Mouse (Mus musculus) gastrocnemius, adult 18-20 months (tissue): Measurements from ENCODE around the gene Bcl9. TPM values are rescaled to one million over a fixed set of nuclear protein-coding genes. Genes with fewer than 3 reads are reported as not detected.

Experiments used
- DNase-seq: peaks from one replicate; pipeline ENCODE4 v3.0.0; 2021; ENCODE audit warnings: low spot score
- long read RNA-seq, 2 experiments: library from polyadenylated mRNA; stranded (forward); transcript quantifications; one replicate each; pipeline ENCODE4 v2.0.0; 2021
- total RNA-seq, 2 experiments: library from RNA; stranded (reverse); gene quantifications; 2 replicates each; pipeline ENCODE4 v1.2.3; 2021

Gene Bcl9
- total RNA-seq, result 1 to 10 TPM; 2.4 to 2.5 TPM
- long read RNA-seq, experiment 1, partial matches to known transcripts, result 0 of 1 reads
- long read RNA-seq, experiment 1, other reads (novel, unspliced or antisense), result 1 of 1 reads
- long read RNA-seq, experiment 2, partial matches to known transcripts, result 1 of 1 reads
- long read RNA-seq, experiment 2, other reads (novel, unspliced or antisense), result 0 of 1 reads

DNA sequence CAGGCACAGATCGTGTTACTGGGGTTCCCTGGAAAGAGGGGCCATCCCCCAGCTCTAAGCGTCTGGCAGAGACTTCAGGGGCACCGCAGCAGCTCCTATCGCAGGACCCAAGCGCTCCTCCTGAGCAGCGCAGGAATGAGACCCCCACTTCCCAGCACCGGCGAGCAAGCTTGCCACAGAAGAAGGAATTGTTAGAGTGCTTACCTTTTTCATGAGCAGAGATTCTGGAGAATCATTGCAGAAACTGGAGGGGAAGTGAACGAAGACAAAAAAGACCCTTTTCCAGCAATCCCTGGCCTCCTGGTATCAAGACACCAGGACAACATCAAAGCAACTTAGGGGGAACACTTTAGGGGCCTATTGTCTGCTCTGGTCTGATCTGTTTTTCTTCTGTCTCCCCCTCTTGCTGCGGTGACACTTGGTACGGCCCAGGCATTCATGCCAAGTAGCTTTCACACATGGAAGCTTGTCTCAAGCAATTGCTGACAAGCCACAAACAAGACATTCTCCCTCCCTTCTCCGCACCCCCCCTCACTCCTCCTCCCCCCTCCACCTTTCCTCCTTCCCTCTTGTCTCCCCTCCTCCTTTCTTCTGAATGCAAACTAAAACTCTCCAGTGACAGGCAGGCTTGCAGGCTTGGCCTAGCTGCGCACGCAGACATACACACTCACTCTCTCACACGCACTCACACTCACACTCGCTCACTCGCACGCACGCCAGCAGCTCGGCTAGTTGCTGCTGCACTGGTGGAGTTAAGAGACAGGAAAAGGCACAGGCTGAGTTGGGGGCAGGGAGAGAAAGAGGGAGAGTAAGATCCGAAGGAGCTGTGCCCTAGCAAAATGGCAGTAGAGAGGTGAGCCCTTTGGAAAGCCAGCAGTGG, at the start of gene Bcl9:
Bcl9 (minus strand) TSS at position 365 of the 880 bp plus-strand sequence.
- DNase-seq, result peak; percentile 78

DNA sequence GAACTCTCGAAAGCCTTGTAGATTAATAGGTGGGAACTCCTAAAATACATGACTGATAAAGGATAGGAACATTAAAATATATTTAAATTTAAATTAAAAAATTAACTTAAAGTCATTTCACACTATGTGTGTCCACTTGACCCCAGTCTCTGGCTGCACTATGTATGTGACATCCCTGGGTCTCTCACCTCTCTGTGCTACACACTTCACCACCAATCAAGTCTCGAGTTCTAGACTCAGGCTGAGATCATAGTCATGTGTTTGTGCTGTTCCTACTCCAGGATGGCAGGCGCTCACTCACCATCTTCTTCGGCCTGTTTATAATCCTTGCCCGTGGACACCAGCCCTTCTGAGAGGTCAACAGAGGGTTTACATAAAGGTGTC, 41.5 kb upstream of the Bcl9 start:
- no peak for DNase-seq

DNA sequence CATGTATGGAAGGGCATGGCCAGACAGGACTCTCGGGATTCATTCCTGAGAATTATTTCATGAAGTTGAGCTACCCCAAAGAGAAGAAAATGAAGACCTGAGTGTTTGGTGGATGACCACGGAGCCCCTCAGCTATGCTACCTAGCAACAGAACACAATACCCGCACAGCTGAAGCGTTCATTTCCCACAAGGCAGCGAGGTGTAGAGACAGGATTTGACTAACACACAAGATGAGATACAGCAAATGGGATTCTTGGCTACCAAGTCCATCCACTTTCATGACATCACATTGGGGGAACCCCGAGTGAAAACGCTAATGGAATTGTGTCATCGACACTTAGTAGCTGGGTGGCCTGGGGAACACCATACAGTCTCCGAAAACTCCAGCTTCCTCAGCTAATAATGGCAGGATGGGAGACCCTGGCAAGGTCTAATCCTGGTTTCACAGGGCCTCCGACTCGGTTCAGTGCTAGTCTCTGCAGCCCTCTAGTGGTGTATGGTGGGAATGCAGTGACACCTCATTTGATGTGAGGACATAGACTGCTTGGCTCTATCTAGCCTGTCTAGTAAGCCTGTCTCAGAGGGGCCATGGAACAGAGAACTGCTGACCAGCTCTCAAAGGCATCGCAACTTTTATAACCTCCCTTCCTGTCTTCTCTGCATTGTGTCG, 40.9 kb upstream of the Bcl9 start:
- peak; percentile 88 for DNase-seq

DNA sequence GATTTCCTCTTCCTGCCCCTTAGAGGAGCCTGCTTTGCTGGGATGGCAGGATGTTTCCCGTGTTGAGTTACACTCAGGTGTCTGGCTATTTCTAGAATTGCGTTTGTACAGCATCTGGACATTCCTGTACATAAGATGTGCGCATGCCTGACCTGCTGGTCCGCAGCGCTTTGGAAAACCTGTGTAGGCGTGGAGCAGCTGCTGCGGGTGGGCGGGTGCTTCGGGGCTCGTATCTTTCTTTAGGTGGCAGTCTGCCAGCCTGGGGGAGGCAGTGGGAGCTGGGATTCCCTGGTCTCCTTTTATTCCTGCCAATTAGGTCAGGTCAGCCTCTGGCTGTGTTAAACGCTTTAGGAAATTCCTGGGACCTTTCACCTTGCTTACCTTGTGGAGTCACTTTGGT, 39.6 kb upstream of the Bcl9 start:
- no peak for DNase-seq

DNA sequence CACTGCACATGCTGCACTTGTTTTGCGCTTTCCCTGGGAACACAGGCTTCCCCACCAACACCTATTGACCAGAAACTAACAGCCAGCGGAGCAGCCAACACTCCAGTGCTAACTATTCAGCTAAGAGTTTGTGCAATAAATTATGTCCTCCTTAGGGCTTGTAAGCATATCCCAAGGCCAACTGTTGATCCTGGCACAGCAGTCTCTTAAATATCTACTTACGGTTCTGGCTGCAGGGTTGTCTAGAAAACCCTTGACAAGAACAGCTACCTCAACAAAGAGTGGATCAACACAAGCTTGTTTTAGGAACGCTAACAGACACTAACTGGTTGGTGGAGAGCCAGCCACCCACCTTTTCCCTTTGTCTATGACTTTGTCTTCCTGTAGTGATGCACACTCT, 38.6 kb upstream of the Bcl9 start:
- peak; percentile 8 for DNase-seq

DNA sequence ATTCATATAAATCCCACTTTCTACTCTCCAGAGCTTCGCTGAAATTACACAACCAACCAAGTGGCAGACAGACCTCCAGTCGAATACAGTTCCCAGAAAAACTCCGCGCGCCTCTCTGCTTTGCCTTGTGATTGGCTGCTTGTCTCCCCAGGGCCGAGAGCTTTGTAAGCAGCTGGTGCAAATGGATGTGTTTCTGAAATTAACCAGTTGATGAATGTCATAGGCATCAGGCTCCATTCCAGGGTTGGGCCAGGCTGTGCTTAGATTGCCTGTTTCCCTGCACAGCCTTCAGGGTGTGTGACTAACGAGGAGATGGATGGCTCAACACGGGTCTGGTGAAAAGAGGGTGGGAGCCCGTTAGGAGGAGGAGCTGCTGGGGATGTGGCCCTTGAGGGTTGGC, 36.9 kb upstream of the Bcl9 start:
- DNase-seq, result no peak

DNA sequence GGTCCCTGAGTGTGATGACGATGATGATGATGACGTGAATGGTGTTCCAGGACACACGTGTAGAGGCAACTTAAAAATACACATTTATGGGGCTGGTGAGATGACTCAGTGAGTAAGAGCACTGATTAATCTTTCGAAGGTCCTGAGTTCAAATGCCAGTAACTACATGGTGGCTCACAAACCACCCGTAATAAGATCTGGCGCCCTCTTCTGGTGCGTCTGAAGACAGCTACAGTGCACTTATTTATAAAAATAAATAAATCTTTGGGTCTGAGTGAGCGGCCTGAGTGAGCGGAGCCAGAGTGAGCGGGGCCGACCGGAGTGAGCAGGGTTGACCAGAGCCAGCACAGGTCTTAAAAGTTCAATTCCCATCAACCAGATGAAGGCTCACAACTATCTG, 34.5 kb upstream of the Bcl9 start:
- no peak for DNase-seq

DNA sequence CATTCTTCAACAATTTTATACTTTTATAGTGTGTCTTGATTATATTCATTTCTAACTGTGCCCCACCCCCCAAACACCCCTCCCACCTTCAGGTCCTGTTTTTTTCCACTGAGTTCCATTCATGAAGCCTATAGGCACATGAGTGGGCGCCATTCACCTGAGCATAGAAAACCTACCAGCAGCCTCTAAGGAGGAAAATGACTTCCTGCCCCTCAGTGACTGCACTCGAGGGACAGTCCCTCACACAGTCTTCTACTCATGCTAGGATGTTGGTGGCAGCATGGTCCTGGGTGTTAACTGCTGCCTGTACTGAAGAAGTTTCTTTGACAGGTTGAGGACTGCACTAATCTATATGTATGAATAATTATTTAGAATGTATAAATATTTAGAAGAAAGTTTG, 30.1 kb upstream of the Bcl9 start:
- no peak for DNase-seq

DNA sequence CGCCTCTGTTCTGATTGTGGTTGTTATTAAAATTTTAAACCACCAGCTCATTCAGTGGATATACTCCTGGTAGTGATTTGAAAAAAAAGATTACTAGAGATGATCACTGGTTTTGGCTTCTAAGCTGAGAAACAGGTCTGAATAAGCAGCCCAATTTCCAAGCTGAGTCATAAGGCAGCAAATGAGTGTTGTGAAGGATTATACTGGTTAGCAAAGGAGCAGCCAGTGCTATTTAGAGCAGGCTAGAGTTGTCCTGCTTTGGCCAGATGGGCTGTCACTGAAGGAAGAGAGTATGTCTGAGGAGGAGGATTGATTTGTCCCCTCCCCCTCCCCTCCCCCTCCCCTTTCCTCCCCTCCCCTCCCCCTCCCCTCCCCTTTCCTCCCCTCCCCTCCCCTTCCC, 29.6 kb upstream of the Bcl9 start:
- no peak for DNase-seq

DNA sequence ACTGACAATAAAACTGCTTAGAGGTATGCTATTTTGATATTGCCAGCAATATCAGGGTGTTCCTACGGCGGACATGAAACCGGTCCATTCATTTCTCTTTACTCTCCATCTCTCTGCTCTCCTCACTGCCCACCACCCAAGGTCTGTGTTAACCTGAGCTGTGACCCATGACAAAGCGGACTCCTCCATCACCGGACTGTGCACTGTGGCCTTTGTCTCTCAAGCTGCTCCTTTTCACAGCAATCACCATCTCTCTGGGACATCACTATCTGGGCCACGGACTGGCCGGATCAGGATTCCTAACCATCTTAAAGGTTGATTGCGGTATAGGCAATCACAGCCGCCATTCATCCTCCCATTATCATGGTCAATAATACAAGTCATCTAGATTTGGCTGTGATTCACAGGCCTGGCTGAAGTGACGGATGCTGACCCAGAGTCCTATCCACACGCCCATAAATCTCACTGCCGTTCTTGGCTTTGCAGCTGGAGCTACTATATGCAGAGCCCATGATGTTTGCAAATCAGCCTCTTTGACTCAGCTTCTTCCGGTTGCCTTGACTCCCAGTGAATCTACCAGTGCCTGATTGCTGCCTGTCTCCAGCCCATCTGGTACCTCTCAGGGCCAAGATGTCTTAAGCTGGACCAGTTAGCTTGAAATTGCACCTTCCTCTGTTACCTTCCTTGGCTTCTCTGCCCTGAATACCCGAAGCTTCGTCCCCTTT, 28.1 kb upstream of the Bcl9 start:
- DNase-seq, result no peak

DNA sequence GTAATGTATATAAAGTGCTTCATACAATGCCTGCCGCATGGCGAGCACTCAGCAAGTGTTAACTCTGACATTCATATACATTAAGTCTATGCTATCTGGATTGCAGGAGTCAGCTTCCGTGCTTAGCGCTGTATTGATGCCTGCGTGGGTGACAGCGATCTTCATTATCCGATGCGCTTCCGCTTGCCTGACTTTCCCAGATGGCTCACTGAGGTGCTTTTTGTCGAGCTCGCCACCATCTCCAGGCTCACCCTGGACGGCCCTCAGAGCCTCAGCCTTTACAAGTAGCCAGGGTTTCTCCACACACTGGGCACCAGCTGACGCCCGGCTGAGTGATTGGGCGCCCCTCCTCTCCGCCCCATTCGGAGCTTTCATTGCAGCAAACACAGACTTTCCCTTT, 26.3 kb upstream of the Bcl9 start:
- no peak for DNase-seq

DNA sequence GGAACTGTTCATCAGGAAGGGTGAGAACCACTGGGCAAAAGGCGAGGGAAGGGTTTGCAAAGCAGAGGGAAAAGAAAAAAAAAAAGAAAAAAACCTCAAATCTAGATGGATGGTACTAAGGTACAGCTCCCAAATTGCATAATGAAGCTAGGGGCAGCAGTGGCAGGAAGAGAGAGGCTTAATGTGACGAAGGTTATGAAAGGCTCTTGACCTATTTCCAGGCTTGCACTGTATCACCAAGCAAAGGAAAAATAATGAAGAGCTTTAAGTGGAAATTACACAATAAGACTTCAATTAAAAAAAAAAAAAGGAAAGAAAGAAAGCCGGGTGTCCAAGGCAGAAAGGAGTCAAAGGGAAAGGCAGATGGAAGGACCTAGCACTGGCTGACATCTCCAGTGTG, 19.6 kb upstream of the Bcl9 start:
- no peak for DNase-seq

DNA sequence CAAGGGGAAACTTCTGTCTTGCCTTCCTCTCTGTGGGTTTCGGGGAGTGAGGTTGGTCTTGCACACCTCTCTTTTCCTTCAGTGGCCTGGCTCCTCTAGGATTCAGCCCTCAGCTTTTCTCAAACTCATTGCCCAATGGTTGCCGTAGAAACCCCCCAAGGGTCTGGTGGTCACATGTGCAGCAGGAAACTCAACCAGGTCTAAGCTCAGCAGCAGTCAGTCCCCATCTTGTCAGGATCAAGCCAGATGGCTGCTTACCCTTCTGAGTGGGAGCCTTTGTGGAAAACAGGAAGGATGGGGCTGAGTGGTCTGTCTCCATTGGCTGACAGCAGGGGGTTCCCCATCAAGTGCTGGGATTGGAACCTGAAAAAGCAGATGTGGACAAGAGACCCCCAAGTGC, 15.7 kb upstream of the Bcl9 start:
- no peak for DNase-seq

DNA sequence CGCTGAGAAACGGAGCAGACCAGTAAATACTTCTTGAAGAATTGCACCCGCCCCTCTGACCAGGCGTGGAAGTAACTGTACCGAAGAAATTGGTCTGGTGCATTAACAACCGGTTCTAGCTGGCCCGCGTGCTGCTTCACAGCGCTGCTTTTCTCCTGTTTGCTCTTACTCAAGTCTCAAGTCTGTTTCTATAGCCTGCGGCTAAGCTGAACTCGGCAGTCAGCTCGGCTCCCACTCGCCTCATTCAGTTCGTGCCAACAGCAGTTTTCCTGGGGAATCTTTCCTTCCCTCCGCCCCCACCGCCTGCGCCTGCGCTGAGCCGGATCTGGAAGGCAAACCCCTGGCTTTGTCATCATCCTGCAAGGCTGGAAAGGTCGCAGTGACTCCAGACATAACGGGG, 14.3 kb upstream of the Bcl9 start:
- peak; percentile 39 for DNase-seq

DNA sequence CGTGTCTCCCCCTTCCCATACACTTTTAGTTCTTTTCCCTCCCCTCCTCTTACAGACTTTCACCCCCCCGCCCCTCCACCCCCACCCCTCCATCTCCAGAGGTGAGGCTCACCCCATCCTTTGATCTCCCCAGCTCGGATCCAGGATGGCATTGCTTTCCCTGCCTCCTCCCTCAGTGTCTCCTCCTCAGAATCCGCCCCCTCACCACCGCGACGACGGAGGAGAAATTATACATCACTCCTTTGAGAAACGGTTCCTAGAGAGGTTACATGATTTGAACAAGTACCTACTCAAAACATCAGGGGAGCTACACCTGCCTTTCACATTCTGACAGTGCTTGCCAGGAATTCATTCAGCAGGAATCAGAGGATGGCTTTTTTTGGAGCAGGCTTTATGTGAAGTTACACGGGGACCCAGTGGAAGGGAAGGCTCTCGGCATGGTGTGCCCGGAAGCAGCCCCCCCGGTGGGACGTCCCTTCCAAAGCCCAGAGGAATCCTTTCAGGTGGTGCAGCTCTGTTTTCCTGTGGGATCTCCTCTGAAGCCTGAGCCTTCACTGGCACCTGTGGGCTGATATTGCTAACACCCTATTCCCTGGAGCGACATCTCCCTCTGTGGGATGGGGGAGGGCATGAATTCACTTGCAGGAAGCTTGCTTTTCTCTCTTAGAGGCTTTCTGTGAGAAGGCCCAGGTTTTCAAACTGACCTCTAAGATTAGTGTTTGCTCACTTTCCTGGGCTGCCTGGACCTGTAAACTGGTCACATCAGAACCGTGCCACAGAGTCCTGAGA, 12.2 kb upstream of the Bcl9 start:
- DNase-seq, result no peak

DNA sequence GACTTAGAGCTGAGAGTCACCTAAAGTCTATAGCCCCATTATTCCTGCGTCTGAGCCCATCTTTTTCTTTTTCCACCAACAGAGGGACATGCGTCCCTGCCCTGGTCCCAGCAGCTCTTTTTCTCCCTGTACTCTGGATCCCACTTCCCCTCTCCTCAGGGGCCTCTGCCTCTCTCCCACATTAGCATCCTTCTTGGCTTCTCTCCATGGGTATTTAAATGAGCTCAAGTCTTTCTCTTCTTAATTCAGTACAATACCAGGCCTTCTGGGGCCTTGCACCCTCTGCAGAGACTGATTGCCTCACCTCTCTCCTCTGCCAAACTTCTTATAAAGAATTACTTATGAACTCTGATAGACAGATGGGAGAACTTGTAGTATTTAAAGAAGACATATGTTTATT, 10.7 kb upstream of the Bcl9 start:
- DNase-seq, result no peak

DNA sequence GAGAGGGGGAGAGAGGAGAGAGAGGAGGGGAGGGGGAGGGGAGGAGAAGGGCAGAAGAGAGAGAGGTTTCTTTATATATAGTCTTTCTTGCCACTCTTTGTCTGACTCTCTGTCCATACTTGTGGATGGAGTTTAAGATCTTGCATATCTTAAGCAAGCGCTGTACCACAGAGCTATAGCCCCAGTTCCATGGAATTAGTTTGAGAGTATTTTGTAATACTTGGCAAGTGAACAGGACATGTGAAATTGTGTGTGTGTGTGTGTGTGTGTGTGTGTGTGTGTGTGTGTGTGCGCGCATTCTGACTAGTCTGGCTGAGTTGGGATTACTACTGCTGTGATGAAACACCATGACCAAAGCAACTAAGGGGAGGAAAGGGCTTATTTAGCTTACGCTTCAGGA, 8.2 kb upstream of the Bcl9 start:
- DNase-seq, result no peak

DNA sequence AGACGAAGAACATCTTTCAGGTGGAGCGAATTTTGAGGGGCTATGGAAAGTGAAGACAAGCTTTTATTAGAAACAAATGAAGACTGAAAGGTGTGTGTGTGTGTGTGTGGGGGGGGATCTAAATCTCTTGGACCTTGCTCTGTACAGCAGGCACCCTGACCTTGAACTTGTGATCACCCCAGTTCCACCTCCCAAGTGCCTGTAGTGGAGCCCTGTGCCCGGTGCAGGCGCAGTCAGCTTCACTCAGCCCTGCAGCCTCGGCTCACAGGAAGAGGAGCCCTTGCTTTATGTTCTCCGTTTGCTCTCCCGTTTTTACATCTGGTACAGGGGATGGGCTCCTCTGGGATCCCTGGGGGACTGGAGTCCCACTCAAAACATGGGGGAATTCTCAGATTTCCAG, 3.9 kb upstream of the Bcl9 start:
- no peak for DNase-seq

DNA sequence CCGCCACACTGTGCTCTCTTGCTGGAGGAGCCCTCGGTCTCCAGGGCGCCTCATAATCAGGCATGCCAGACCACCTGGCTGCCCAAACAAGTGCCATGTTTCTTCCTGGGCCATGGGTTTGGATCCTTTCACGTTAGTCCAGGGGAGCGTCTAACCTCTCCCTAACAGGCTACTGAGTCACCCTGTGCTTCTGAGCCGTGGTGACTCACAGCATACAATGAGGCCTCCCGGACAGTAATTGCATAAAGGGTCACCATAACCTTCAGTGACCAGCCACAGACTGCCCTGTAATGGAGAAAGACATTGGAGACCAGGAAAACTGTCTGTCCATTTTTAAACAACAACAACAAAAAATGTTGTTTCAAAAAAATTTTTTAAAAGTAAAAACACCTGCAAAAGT, 2.7 kb upstream of the Bcl9 start:
- DNase-seq, result no peak

DNA sequence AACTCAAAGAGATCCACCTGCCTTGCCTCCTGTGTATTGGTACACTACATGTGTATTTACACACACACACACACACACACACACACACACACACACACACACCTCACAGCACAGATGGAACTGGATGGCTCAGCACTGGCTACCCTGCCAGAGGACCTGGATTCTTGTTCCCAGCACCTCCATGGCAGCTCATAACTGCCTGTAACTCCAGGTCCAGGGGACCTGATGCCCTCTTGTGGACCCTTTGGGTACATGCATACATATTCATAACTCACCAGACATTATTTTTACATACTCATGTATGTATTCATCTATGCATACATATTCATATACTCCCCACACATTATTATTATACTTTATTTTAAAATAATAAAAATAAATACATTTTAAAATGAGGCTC, 2.2 kb upstream of the Bcl9 start:
- DNase-seq, result no peak

DNA sequence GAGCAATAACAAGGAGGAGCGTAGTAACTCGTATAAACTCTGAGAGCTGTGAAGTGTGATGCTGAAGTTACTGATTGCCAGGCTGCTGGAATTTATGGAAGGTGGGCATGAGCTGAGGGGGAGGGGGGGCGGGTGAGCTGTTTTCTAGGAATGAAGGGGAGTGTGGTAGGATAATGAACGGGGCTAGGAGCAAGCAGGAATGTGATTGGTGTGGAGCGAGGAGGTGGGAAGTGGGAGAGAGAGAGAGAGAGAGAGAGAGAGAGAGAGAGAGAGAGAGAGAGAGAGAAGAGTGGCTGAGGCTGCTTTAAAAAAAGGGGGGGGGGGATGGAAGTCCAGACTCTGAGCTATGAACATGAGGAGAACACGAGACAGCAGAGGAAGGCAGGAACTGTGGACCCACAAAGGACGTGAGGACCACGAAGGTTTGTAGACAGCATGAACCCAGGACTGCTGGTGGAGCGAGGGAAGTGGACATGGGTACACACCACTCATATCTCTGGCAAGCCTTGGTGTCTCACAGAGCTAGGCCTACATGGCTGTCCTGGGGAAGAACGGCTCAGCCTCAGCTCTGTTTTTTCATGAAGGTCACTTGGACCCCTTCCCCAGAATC, 1.2 kb upstream of the Bcl9 start:
- DNase-seq, result no peak
